Mouse (Mus musculus) stomach, postnatal 0 days (tissue): ENCODE measurements around the gene Zdhhc11. TPM values are rescaled to one million over a fixed set of nuclear protein-coding genes. Genes with fewer than 3 reads are reported as not detected.
"Not testable (repeated sequence)": the region's sequence is repeated elsewhere in the genome, so short reads cannot be mapped to it uniquely, and the experiment has no call there.

Source experiments
- ATAC-seq: fragments of 200-750 bp; cut with Nextera tagmentation; 2 replicates; pipeline ENCODE4 v1.8.0; 2017; ENCODE audit not compliant: low FRiP score, low TSS enrichment
- DNase-seq: peaks from one replicate; pipeline ENCODE4 v3.0.0-alpha.2; 2016; ENCODE audit warnings: low spot score
- H3K27ac ChIP-seq: fragments of 300-500 bp; sonication (generic); replicated peaks from 2 replicates; pipeline ENCODE4 v1.5.1; 2014; ENCODE audit warnings: mild to moderate bottlenecking, control low read depth
- H3K27me3 ChIP-seq: fragments of 300-500 bp; sonication (generic); 2 replicates; pipeline ENCODE4 v1.6.1; 2014; ENCODE audit warnings: low read length; ENCODE audit not compliant: control insufficient read depth, insufficient read depth
- H3K36me3 ChIP-seq: fragments of 300-500 bp; sonication (generic); 2 replicates; pipeline ENCODE4 v1.6.1; 2014; ENCODE audit warnings: low read length, mixed read lengths; ENCODE audit not compliant: control insufficient read depth, insufficient read depth
- H3K4me1 ChIP-seq: fragments of 300-500 bp; sonication (generic); replicated peaks from 2 replicates; pipeline ENCODE4 v1.6.1; 2014; ENCODE audit warnings: antibody characterized with exemption; ENCODE audit not compliant: control insufficient read depth, insufficient read depth
- H3K4me2 ChIP-seq: fragments of 300-500 bp; sonication (generic); replicated peaks from 2 replicates; pipeline ENCODE4 v1.6.1; 2014; ENCODE audit warnings: low read depth, mild to moderate bottlenecking, control low read depth, moderate library complexity
- H3K4me3 ChIP-seq: fragments of 300-500 bp; sonication (generic); 2 replicates; pipeline ENCODE4 v1.5.1; 2014; ENCODE audit warnings: low read depth, low read length, control low read depth
- H3K9ac ChIP-seq: fragments of 300-500 bp; sonication (generic); 2 replicates; pipeline ENCODE4 v1.6.1; 2014; ENCODE audit warnings: mild to moderate bottlenecking, low read length, control low read depth, mixed read lengths
- H3K9me3 ChIP-seq: fragments of 300-500 bp; sonication (generic); 2 replicates; pipeline ENCODE4 v1.6.1; 2016; ENCODE audit warnings: low read length; ENCODE audit not compliant: control insufficient read depth
- CTCF ChIP-seq: IDR thresholded peaks from 2 replicates; pipeline ENCODE4 v1.5.1; 2016; ENCODE audit warnings: antibody characterized with exemption, low read depth, mild to moderate bottlenecking, moderate library complexity
- EP300 ChIP-seq: optimal IDR thresholded peaks from 2 replicates; pipeline ENCODE3; 2016; ENCODE audit warnings: antibody characterized with exemption
- WGBS: fragments of 180-500 bp; shearing (Covaris S2); extraction: QIAGEN DNeasy Blood & Tissue Kit; methylation state at CpG from one replicate; pipeline ENCODE4 v1.1.7; 2014; 5-methylcytosine and 5-hydroxymethylcytosine counted together
- polyA plus RNA-seq: library from polyadenylated mRNA; unstranded; fragments of >200 nt; fragmentation: Nextera tagmentation; extraction: Ambion mirVana; gene quantifications from 2 replicates; pipeline ENCODE4 v1.2.1, GENCODE M21; 2015

Gene Zdhhc11
- polyA plus RNA-seq, 1 experiment from 2014 or later: not detected

DNA sequence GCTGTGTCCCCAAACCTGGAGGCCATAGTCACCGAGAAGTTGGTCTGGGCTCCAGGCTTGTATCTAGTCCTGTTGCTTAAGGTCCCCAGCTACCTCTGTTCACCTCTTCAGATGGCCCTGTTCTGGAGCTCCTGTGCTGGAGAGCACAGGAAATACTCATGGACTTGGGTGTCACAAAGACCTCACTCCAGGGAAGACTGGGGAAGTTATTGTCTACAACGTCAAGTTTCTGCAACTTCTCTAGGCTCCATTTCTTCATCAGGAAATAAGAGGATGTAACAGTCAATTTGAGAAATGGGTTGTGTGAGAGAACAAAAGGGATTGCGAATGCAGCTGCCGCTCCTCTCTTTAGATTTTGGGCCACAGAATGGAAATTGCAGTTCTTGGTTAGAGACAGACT lies 32.8 kb downstream of the Zdhhc11 start:
- TF ChIP-seq EP300 (no peak), CTCF (no peak)
- H3K27me3 ChIP-seq: no peaks in the 10 kb centered on the region
- H3K27ac ChIP-seq: no peak overlapping the region
- DNase-seq (no peak), ATAC-seq (no peak)
- H3K4me2 ChIP-seq: no peak overlapping the region
- H3K4me3 ChIP-seq: no peak overlapping the region
- no peak overlapping the region for H3K9ac ChIP-seq
- no peaks in the 10 kb centered on the region for H3K36me3 ChIP-seq
- no peaks in the 10 kb centered on the region for H3K9me3 ChIP-seq
- no peaks in the 10 kb centered on the region for H3K4me1 ChIP-seq
- WGBS: 79% methylated on average over 4 of the region's 4 CpGs

DNA sequence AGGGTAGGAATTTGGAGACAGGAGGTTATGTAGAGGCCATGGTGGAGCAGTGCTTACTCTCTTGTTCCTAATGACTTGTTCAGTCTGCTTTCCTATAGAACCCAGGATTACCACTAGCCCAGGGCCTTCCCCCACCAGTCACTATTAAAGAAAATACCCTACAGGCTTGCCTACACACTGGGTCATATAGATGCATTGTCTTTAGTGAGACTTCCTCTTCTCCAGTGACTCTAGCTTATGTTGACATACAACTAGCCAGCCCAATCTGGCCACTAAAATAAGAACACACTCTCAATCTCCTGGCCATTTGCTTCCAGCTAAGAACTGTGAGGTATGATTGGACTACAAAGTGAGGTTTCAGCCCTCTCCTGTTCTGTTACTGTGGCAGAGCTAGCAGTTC lies 36.9 kb downstream of the Zdhhc11 start:
- Histone ChIP-seq H3K27me3 (no peaks in the 10 kb centered on the region), H3K36me3 (no peaks in the 10 kb centered on the region), H3K4me2 (no peak overlapping the region), H3K9me3 (no peaks in the 10 kb centered on the region), H3K4me3 (no peak overlapping the region), H3K27ac (no peak overlapping the region), H3K9ac (no peak overlapping the region), H3K4me1 (no peaks in the 10 kb centered on the region)
- TF ChIP-seq EP300 (no peak), CTCF (no peak)
- DNase-seq: no peak
- no peak for ATAC-seq

GRCm38 (mm10) chr13:74000961-74001360 lies 37.3 kb downstream of the Zdhhc11 start:
- no peak overlapping the region for H3K4me3 ChIP-seq
- ATAC-seq (no peak), DNase-seq (no peak)
- no peak overlapping the region for H3K27ac ChIP-seq
- no peaks in the 10 kb centered on the region for H3K9me3 ChIP-seq
- H3K9ac ChIP-seq: no peak overlapping the region
- no peak overlapping the region for H3K4me2 ChIP-seq
- no peak for TF ChIP-seq CTCF
- no peak for TF ChIP-seq EP300
- H3K4me1 ChIP-seq: no peaks in the 10 kb centered on the region
- WGBS: 79% methylated on average over 6 of the region's 6 CpGs
- no peaks in the 10 kb centered on the region for H3K36me3 ChIP-seq
- no peaks in the 10 kb centered on the region for H3K27me3 ChIP-seq

GRCm38 (mm10) chr13:74001492-74001891 lies 37.8 kb downstream of the Zdhhc11 start:
- no peak overlapping the region for H3K4me3 ChIP-seq
- no peak overlapping the region for H3K9ac ChIP-seq
- 55% methylated on average over 4 of the region's 4 CpGs for WGBS
- no peaks in the 10 kb centered on the region for H3K9me3 ChIP-seq
- H3K36me3 ChIP-seq: no peaks in the 10 kb centered on the region
- H3K4me1 ChIP-seq: no peaks in the 10 kb centered on the region
- no peak overlapping the region for H3K27ac ChIP-seq
- no peak overlapping the region for H3K4me2 ChIP-seq
- ATAC-seq: no peak
- TF ChIP-seq CTCF (no peak), EP300 (no peak)
- DNase-seq: no peak
- no peaks in the 10 kb centered on the region for H3K27me3 ChIP-seq

DNA sequence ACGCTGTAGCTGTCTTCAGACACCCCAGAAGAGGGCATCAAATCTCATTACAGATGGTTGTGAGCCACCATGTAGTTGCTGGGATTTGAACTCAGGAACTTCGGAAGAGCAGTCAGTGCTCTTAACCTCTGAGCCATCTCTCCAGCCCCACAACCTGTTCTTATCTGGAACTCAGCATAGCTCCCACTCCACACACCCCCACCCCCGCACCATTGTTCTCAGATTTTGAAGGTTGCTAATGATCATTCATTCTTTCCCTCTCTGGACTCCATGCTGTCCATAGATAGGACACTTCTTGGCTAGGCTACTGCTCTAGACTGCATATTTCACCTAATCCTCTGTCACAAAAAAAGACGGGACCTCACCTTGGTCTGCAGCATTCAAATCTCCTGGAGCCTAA lies 43.2 kb downstream of the Zdhhc11 start:
- H3K27ac ChIP-seq, H3K36me3 ChIP-seq, H3K27me3 ChIP-seq, H3K9me3 ChIP-seq, H3K9ac ChIP-seq, H3K4me3 ChIP-seq, H3K4me1 ChIP-seq, H3K4me2 ChIP-seq, DNase-seq, ATAC-seq: not testable (repeated sequence)
- WGBS: 81% methylated on average over 4 of the region's 4 CpGs

GRCm38 (mm10) chr13:74008216-74008615 lies 44.6 kb downstream of the Zdhhc11 start:
- DNase-seq, H3K36me3 ChIP-seq, H3K27me3 ChIP-seq, H3K9ac ChIP-seq, H3K9me3 ChIP-seq, ATAC-seq, H3K27ac ChIP-seq, H3K4me1 ChIP-seq: not testable (repeated sequence)
- Histone ChIP-seq H3K4me2 (peak overlapping the region; percentile 96), H3K4me3 (peak overlapping the region; percentile 60)
- 65% methylated on average over 2 of the region's 2 CpGs for WGBS
